ENCODE assay signal across 13 mouse cellular contexts in the genomic region with DNA sequence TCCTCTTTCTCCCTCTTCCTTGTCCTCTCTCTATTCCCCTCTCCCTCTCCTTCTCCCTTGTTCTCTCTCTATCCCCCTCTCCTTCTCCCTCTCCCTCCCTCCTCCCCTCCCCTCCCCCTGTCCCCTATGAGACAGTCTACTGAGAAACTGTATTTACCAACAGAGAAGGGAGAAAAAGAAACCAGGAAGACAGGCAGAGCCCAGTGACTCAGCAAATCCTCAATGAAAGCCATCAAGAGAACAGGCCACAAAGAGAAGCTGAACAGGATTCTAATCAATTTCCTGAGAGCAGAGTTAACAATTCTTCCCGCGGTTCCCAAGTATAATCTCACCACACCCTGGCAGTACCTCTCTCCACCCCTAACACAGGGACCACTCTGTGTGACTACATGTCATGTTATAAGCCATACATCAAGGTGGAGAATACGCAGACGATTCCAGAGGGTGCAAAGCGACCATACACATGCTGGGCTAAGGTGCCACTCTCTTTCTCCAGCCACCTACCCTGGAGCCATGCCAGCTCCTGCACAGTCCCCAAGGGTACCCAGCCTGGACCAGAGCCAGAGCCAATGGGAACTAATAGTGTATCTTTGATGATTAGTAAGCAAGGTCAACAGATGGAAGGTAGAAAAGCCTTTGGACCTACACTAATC. TPM values are rescaled to one million over a fixed set of nuclear protein-coding genes. Genes with fewer than 3 reads are reported as not detected.
DNase-seq lines count a peak whose midpoint lies in the region; ATAC-seq and TF ChIP-seq lines count a peak whose summit lies in the region.
"Had no signal": no experiment of that assay in that cellular context is flagged by ENCODE, and none has a peak within 500 bp of the region (broad histone marks: within the 10 kb centered on the region; RNA-seq: fewer than 3 reads in every experiment).

No protein-coding gene starts in this region.

- no peak for TF ChIP-seq CTCF in bone marrow macrophage, adult 2 months (IDR thresholded peaks at IDR 0.05; ENCODE audit: low read depth, low read length)
- TF ChIP-seq CTCF in liver, embryonic 14.5 days (IDR thresholded peaks at IDR 0.05; ENCODE audit: low read depth), result no peak

- 0 out of 2 replicates have a peak overlapping the region, but pooled peaks have one; percentile 31 for H3K27ac ChIP-seq in forebrain, embryonic 12.5 days
- no peak overlapping the region for H3K27ac ChIP-seq in forebrain, embryonic 14.5 days (ENCODE audit: low read depth, low read length)
- peak overlapping the region; percentile 39 for H3K27ac ChIP-seq in bone marrow macrophage, adult 2 months (ENCODE audit: insufficient read depth, low read depth, low read length)
- H3K27ac ChIP-seq in liver, embryonic 14.5 days, result no peak overlapping the region
- H3K27ac ChIP-seq: heart, embryonic 15.5 days had no signal

- no peak for DNase-seq in forebrain, embryonic 14.5 days (ENCODE audit: low spot score)
- DNase-seq in A20 (ENCODE audit: low read depth, low spot score), result peak; percentile 18
- no peak for DNase-seq in liver, embryonic 14.5 days (ENCODE audit: low read depth in 3 of 3, low spot score in 3 of 3)
- DNase-seq in kidney, adult 11 months, result no peak
- DNase-seq in heart, adult 18-20 months, result no peak
- DNase-seq: cerebellum, adult 9-10 months had no signal

- H3K9me3 ChIP-seq in forebrain, embryonic 12.5 days, result no peaks in the 10 kb centered on the region
- no peaks in the 10 kb centered on the region for H3K9me3 ChIP-seq in forebrain, embryonic 14.5 days (replicated peaks; ENCODE audit: control insufficient read depth, low read length)
- no peaks in the 10 kb centered on the region for H3K9me3 ChIP-seq in liver, embryonic 14.5 days (ENCODE audit: control insufficient read depth, low read length)
- H3K9me3 ChIP-seq: heart, embryonic 15.5 days had no signal

- no peak overlapping the region for H3K9ac ChIP-seq in forebrain, embryonic 12.5 days
- H3K9ac ChIP-seq in forebrain, embryonic 14.5 days (ENCODE audit: low read length), result no peak overlapping the region
- H3K9ac ChIP-seq in liver, embryonic 14.5 days (replicated peaks), result no peak overlapping the region; the same call in 1 of the 2 replicates
- H3K9ac ChIP-seq: heart, embryonic 15.5 days had no signal

- peaks cover 9% of the 10 kb centered on the region for H3K4me1 ChIP-seq in forebrain, embryonic 12.5 days
- H3K4me1 ChIP-seq in forebrain, embryonic 14.5 days (ENCODE audit: control insufficient read depth, insufficient read depth, low read length), result peaks cover 6% of the 10 kb centered on the region; the same call in 1 of the 2 replicates
- peaks cover 11% of the 10 kb centered on the region for H3K4me1 ChIP-seq in bone marrow macrophage, adult 2 months (ENCODE audit: control insufficient read depth, insufficient read depth, low read length)
- H3K4me1 ChIP-seq in liver, embryonic 14.5 days (replicated peaks; ENCODE audit: control insufficient read depth in 2 of 2, insufficient read depth in 2 of 2, low read length in 1 of 2), result peaks cover 7 to 13% of the 10 kb centered on the region in 2 experiments
- H3K4me1 ChIP-seq: heart, embryonic 15.5 days had no signal

- H3K36me3 ChIP-seq in forebrain, embryonic 12.5 days (replicated peaks), result no peaks in the 10 kb centered on the region
- H3K36me3 ChIP-seq in forebrain, embryonic 14.5 days (ENCODE audit: control insufficient read depth, insufficient read depth, low read length), result no peaks in the 10 kb centered on the region
- H3K36me3 ChIP-seq in liver, embryonic 14.5 days (replicated peaks; ENCODE audit: control insufficient read depth, insufficient read depth, low read depth), result no peaks in the 10 kb centered on the region
- H3K36me3 ChIP-seq: heart, embryonic 15.5 days had no signal

- 58% methylated on average over 5 of the region's 5 CpGs for WGBS in forebrain, embryonic 12.5 days
- WGBS in forebrain, embryonic 14.5 days, result 61% methylated on average over 5 of the region's 5 CpGs
- 32% methylated on average over 5 of the region's 5 CpGs for WGBS in liver, embryonic 14.5 days (ENCODE audit: insufficient replicate concordance)

- H3K27me3 ChIP-seq in forebrain, embryonic 12.5 days, result no peaks in the 10 kb centered on the region
- H3K27me3 ChIP-seq in forebrain, embryonic 14.5 days (replicated peaks; ENCODE audit: control insufficient read depth, insufficient read depth, low read length), result no peaks in the 10 kb centered on the region
- no peaks in the 10 kb centered on the region for H3K27me3 ChIP-seq in liver, embryonic 14.5 days (ENCODE audit: control insufficient read depth, insufficient read depth, low read length)

- no peak for TF ChIP-seq EP300 in liver, embryonic 14.5 days (IDR thresholded peaks at IDR 0.05; ENCODE audit: low read depth)

- no peak for TF ChIP-seq POLR2A in bone marrow macrophage, adult 2 months (IDR thresholded peaks at IDR 0.05; ENCODE audit: borderline replicate concordance, low read depth, low read length)

- no peak overlapping the region for H3K4me3 ChIP-seq in forebrain, embryonic 12.5 days (replicated peaks)
- no peak overlapping the region for H3K4me3 ChIP-seq in forebrain, embryonic 14.5 days (ENCODE audit: low read depth, low read length)
- H3K4me3 ChIP-seq in bone marrow macrophage, adult 2 months (ENCODE audit: insufficient read depth, low read length), result no peak overlapping the region
- H3K4me3 ChIP-seq in liver, embryonic 14.5 days (ENCODE audit: insufficient read depth in 1 of 2, low read depth in 2 of 2, low read length in 2 of 2), result no peak overlapping the region
- H3K4me3 ChIP-seq: heart, embryonic 15.5 days had no signal

- no peak overlapping the region for H3K4me2 ChIP-seq in forebrain, embryonic 12.5 days
- no peak overlapping the region for H3K4me2 ChIP-seq in forebrain, embryonic 14.5 days (ENCODE audit: low read length)
- H3K4me2 ChIP-seq in liver, embryonic 14.5 days (ENCODE audit: low read depth), result no peak overlapping the region
- H3K4me2 ChIP-seq: heart, embryonic 15.5 days had no signal

- ATAC-seq in forebrain, embryonic 12.5 days (ENCODE audit: low FRiP score), result no peak
- ATAC-seq in forebrain, embryonic 14.5 days, result no peak
- peak; percentile 12; the same call in 1 of the 2 replicates for ATAC-seq in liver, embryonic 14.5 days (ENCODE audit: insufficient read depth)
- no peak for ATAC-seq in frontal cortex, adult (ENCODE audit: low TSS enrichment)
- ATAC-seq: CD4-positive, CD25-positive, alpha-beta regulatory T cell, adult 4 months had no signal

RNA-seq across cellular contexts. Expression of a gene that starts 4.3 kb away (rescaled TPM):
- polyA plus RNA-seq in forebrain, embryonic 12.5 days (2016; fragmentation: Nextera tagmentation; extraction: Ambion mirVana), result not detected in 2 replicates
- polyA plus RNA-seq in forebrain, embryonic 14.5 days (2014; fragmentation: Nextera tagmentation; extraction: Ambion mirVana), result not detected in 2 replicates
- not detected in 2 replicates for polyA plus RNA-seq in bone marrow macrophage, adult 2 months (2012; ENCODE audit: insufficient read depth, insufficient read length, missing spikeins)
- 4.1 and 4.6 TPM in 2 replicates for polyA plus RNA-seq in liver, embryonic 14.5 days (2012; rRNA removed)
- 11.3 and 11.7 TPM in 2 replicates for polyA plus RNA-seq in liver, embryonic 14.5 days (2014; fragmentation: Nextera tagmentation; extraction: Ambion mirVana)
- not detected for total RNA-seq in heart, adult 18-20 months (2021)
- polyA plus RNA-seq: CD4-positive, CD25-positive, alpha-beta regulatory T cell, adult 4 months; heart, embryonic 15.5 days; limb, embryonic 14.5 days; neural tube, embryonic 11.5 days had no signal

RNA-seq across cellular contexts. Expression of a gene that starts 21.2 kb away (rescaled TPM):
- polyA plus RNA-seq in forebrain, embryonic 12.5 days (2016; fragmentation: Nextera tagmentation; extraction: Ambion mirVana), result 10.7 and 12.0 TPM in 2 replicates
- polyA plus RNA-seq in forebrain, embryonic 14.5 days (2014; fragmentation: Nextera tagmentation; extraction: Ambion mirVana), result 13.1 and 13.3 TPM in 2 replicates
- not detected in 2 replicates for polyA plus RNA-seq in bone marrow macrophage, adult 2 months (2012; ENCODE audit: insufficient read depth, insufficient read length, missing spikeins)
- polyA plus RNA-seq in liver, embryonic 14.5 days (2012; rRNA removed), result 6.2 and 6.4 TPM in 2 replicates
- polyA plus RNA-seq in liver, embryonic 14.5 days (2014; fragmentation: Nextera tagmentation; extraction: Ambion mirVana), result 12.7 and 12.8 TPM in 2 replicates
- 1 to 10 TPM; 4.3 to 4.9 TPM for total RNA-seq in heart, adult 18-20 months (2021)
- polyA plus RNA-seq: CD4-positive, CD25-positive, alpha-beta regulatory T cell, adult 4 months had no signal

RNA-seq across cellular contexts. Expression of a gene that starts 21.5 kb away (rescaled TPM):
- polyA plus RNA-seq in forebrain, embryonic 12.5 days (2016; fragmentation: Nextera tagmentation; extraction: Ambion mirVana), result 7.2 and 9.3 TPM in 2 replicates
- 5.5 and 6.0 TPM in 2 replicates for polyA plus RNA-seq in forebrain, embryonic 14.5 days (2014; fragmentation: Nextera tagmentation; extraction: Ambion mirVana)
- 4.5 and 4.7 TPM in 2 replicates for polyA plus RNA-seq in bone marrow macrophage, adult 2 months (2012; ENCODE audit: insufficient read depth, insufficient read length, missing spikeins)
- 3.4 and 3.9 TPM in 2 replicates for polyA plus RNA-seq in liver, embryonic 14.5 days (2012; rRNA removed)
- 4.4 and 4.8 TPM in 2 replicates for polyA plus RNA-seq in liver, embryonic 14.5 days (2014; fragmentation: Nextera tagmentation; extraction: Ambion mirVana)
- total RNA-seq in heart, adult 18-20 months (2021), result 100 to 1,000 TPM; 204 to 244 TPM
- polyA plus RNA-seq: CD4-positive, CD25-positive, alpha-beta regulatory T cell, adult 4 months had no signal

RNA-seq across cellular contexts. Expression of a gene that starts 33.2 kb away (rescaled TPM):
- polyA plus RNA-seq in forebrain, embryonic 12.5 days (2016; fragmentation: Nextera tagmentation; extraction: Ambion mirVana), result 63.8 and 66.8 TPM in 2 replicates
- polyA plus RNA-seq in forebrain, embryonic 14.5 days (2014; fragmentation: Nextera tagmentation; extraction: Ambion mirVana), result 92.7 and 102 TPM in 2 replicates
- 1.8 TPM in 1 of 2 replicates, not detected in the other for polyA plus RNA-seq in bone marrow macrophage, adult 2 months (2012; ENCODE audit: insufficient read depth, insufficient read length, missing spikeins)
- 13.7 and 15.3 TPM in 2 replicates for polyA plus RNA-seq in liver, embryonic 14.5 days (2012; rRNA removed)
- polyA plus RNA-seq in liver, embryonic 14.5 days (2014; fragmentation: Nextera tagmentation; extraction: Ambion mirVana), result 16.1 and 18.6 TPM in 2 replicates
- total RNA-seq in heart, adult 18-20 months (2021), result 10 to 100 TPM; 69.7 to 92.0 TPM

RNA-seq across cellular contexts. Expression of a gene that starts 53.0 kb away (rescaled TPM):
- 23.7 and 29.7 TPM in 2 replicates for polyA plus RNA-seq in forebrain, embryonic 12.5 days (2016; fragmentation: Nextera tagmentation; extraction: Ambion mirVana)
- polyA plus RNA-seq in forebrain, embryonic 14.5 days (2014; fragmentation: Nextera tagmentation; extraction: Ambion mirVana), result 50.5 and 65.0 TPM in 2 replicates
- 313 and 329 TPM in 2 replicates for polyA plus RNA-seq in bone marrow macrophage, adult 2 months (2012; ENCODE audit: insufficient read depth, insufficient read length, missing spikeins)
- 124 and 152 TPM in 2 replicates for polyA plus RNA-seq in liver, embryonic 14.5 days (2012; rRNA removed)
- 275 and 312 TPM in 2 replicates for polyA plus RNA-seq in liver, embryonic 14.5 days (2014; fragmentation: Nextera tagmentation; extraction: Ambion mirVana)
- 100 to 1,000 TPM; 296 to 418 TPM for total RNA-seq in heart, adult 18-20 months (2021)

Comparison
In these comparisons a context has a peak if more than half of its experiments do, and no peak if none do; other contexts are left out.
1. H3K27ac ChIP-seq: peak in forebrain, embryonic 12.5 days (single experiment) and bone marrow macrophage, adult 2 months (single experiment); none in forebrain, embryonic 14.5 days (single experiment) and liver, embryonic 14.5 days (single experiment).